Mouse (Mus musculus): Measurements from ENCODE around the gene P2rx2.

GRCm38 (mm10) chr5:110308861-110309260 lies 34.2 kb downstream of the P2rx2 start:
- TF ChIP-seq CTCF (IDR thresholded peaks at IDR 0.05; ENCODE audit: borderline replicate concordance, extremely low read depth, insufficient read depth, insufficient read length), result no peak
- no peak for TF ChIP-seq POLR2A (IDR thresholded peaks at IDR 0.05; ENCODE audit: borderline replicate concordance, extremely low read depth, insufficient read depth, insufficient read length, poor library complexity, severe bottlenecking)

Data from brain, embryonic 14.5 days (tissue).